Mouse (Mus musculus) yolk sac, embryonic 10.5 days (tissue): ENCODE results near the gene Amt.

Source experiments
- DNase-seq: peaks from one replicate; pipeline ENCODE4 v3.0.0-alpha.2; 2017; ENCODE audit warnings: low spot score

Gene Amt

DNA sequence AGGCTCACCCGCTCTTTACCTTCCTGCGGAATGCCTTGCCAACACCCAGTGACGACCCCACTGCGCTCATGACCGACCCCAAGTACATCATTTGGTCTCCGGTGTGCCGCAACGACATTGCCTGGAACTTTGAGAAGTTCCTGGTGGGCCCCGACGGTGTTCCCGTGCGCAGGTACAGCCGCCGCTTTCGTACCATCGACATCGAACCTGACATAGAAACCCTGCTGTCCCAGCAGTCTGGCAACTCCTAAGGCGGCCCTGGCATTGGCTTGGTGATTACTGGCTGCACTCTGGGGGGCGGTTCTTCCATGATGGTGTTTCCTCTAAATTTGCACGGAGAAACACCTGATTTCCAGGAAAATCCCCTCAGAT lies 43.2 kb downstream of the Amt start:
- no peak for DNase-seq

DNA sequence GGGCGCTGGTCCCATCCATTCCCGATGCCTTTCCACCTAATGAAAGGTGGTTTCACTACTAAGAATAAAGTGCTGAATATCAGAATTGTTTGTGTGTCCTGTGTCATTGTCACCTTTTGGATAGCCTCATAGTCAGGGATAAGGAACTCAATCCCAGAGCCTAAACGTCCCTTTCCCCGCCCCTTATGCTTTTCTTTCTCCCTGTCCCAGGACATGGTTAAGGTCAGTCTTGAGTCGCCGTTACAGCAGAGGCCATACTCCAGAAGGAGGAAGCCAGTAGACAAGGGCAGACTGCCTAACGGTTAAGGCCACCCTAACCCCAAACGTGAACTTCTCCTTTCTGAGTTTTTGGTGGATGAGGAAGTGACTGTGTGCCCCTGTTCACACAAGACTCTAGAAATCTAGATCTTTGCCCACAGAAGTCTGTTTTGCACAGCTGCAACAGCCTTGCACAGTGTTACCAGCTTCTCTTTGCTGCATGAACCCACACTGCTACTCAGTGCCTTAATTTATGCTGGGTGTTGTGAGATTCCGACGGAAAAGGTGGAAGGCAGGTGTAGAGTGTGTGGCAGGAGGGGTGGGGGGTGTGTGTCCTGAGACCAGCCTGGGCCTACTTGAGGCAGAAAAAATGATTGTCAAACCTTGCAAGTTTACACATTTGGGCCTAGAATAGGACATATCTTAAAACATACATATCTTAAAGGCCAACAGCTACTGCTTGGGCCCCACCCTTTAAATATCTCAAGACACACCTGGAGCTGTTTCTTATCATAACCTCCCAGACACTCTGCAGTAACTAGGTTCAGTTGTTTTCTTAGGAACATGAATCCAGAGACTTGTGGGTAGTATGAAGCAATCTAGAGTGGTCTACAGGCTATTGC lies 43.8 kb downstream of the Amt start:
- DNase-seq, result peak; percentile 36

DNA sequence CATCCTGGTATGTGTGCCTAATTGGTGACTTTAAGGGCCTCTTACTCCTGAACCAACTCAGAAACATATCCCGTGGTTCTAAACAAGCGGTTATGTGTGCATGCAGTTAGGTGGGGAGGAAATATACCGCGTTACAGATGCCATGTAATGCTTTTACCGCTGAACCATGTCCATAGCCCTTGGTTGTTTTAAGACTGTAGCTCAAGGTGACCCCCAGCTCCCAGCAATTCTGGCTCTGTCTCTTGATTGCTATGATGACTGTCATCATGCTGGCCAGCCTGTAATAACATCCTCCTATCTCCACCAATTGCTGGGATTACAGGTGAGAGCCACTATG lies 44.5 kb downstream of the Amt start:
- DNase-seq, result no peak

DNA sequence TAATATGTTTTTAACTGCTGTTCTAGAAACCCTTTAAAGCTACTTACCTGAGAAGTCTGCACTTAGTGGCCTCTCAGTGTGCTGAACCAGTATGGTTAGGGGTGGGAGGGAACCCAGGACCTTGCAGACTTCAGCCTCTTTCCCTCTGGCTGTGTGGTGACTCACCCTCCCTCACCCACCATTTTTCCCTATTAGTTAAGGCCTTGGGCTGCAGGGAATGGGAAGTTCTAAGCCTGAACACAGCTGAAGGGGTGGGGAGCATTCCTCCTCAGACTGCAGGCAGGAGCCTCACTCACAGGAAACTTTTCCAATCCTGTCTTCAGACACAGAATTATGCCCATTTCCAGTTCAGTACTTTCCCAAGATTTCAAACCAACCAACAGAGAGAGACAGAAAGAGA lies 45.1 kb downstream of the Amt start:
- DNase-seq, result peak; percentile 43

DNA sequence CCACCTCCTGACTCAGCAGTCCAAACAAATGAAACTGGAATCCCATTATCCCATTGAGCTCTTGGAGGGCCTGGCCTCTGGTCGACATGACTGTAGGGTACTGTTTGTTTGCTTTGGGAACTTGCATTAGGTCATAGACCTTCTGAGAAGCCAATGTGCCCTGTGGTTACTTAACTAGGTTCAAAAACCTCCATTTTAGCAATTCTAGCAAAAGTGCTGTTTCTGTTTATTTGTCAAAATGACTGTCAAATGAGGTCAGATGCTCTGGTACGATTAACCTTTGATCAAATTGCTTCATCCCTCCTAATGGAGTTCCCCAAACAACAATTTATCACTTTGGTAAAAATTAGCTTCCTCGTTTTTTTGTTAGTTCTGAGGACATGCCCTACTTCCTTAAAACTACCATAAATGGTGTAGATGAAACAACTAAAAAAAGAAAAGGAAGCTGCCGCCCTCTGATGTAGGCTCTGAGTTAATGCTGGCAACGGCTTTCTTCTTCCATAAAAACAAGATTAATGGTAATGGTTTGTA lies 45.7 kb downstream of the Amt start:
- peak; percentile 70 for DNase-seq

DNA sequence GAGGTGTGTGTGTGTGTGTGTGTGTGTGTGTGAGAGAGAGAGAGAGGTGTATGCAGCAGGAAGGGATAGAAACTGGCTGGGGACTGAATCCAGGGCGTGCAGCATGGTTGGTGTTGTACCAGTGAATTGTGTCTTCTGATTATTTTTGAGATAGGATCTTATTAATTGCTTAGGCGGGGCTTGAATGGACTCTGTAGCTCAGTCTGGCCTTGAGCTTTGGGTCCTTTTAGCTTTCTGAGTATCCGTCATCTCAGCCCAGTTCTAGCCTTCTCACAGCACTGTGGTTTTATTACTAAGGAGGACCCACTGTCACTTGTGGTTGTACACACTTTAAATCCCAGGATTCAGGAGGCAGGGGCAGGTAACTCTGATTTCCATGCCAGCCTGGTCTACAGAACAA lies 46.7 kb downstream of the Amt start:
- no peak for DNase-seq

DNA sequence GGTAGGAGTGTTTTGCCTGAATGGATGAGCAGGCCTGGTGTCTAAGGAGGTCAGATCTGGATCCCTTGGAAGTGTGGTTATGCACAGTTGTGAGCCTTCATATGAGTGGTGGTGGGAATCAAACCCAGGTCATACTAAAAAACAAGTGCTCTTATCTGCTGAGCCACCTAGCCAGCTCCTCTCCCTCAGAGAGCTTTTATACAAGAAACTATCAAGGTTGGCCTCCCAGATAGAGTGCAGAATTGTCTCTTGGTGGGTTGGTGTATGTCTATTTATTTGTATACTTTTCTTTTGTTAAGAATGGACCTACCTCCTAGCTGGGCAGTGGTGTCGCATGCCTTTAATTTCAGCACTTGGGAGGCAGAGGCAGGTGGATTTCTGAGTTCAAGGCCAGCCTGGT lies 47.2 kb downstream of the Amt start:
- DNase-seq, result no peak

DNA sequence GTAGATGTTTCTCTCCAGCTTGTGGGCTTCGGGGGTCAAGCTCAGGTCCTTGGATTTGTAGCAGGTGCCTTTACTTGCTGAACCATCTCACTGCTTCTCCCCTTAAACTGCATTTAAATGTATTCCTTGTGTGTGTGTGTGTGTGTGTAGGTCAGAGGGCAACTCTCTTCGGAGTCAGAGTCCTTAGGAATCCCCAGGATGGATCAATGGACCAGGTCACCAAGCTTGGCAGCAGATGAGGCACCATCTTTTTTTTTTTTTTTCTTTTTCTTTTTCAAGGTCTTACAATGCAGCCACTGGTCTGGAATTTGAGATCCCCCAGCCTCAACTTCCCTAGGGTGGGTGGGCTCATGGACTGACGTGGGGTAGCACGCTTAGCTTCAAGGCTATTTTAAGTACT lies 47.8 kb downstream of the Amt start:
- DNase-seq, result no peak

DNA sequence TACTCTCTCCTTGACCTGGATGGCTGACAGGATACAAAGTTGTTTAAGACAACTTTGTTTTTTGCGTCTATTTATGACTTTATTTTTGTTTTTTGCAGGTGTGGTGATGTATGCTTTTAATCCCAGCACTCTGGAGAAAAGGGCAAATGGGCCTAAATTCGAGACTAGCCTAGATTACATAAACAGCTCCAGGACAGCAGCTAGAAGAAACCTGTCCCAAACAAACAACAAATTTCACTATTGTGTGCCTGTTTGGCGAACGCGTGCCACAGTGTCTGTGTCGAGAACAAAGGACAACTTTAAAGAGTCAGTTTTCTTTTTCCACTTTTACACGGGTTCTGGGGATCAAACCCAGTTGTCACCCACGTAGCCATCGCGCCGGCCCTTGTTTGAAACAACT lies 50.4 kb downstream of the Amt start:
- no peak for DNase-seq

DNA sequence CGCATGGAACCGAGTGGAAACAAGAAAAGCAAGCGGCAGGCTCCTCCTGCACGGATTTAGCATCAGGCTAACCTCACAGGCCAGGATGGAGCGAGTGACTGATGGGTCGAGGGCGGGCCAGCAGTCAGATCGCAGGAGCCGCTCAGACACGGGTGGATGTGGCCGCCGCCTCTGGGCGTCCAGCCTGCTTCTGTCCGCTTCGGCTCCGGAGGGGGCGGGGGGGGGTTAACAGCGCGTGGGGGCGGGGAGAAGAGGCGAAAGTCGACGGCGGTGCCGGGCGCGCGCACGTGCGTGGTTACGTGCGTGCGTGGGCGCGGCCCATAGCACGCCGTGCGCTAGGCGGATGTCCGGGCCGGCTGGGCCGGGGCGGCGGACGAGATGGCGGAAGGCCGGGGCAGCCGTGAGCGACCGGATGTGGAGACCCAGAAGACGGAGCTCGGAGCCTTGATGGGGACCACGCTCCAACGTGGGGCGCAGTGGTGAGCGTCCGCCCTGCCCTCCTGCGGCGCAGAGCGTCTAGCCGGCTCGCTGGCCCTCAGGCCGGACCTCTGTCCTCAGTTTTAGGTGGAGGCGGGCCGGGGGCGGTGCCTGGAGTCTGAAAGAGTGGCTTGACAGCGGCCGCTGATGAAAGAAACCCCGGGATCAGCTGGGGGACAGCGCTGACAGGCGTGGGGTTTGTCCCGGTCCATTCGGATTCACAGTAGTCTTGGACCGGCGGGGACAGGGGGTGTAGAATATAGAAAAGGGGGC lies 51.1 kb downstream of the Amt start, which contains the start of gene Usp4:
TSS of gene Usp4 (plus strand) at position 314 of the 750 bp plus-strand sequence.
- peak; percentile 92 for DNase-seq

DNA sequence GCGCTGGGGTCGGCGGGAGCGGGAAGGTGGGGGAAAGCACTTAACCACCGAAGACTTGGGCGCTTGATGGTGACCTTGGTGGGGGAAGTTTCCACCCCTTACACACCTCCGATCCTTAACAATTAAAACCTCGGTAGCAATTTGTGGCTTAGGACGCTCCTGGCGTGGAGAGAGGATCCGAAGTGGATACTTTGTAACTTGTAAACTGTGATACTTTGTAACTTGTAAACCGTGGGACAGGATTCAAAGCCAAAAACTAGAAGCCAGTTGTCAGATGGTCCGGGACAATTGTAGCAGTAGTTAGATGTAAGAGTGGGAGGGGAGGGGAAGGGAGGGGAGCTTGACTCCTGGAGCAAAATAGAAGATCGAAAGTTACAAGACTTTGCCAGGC lies 51.6 kb downstream of the Amt start:
- DNase-seq, result no peak

DNA sequence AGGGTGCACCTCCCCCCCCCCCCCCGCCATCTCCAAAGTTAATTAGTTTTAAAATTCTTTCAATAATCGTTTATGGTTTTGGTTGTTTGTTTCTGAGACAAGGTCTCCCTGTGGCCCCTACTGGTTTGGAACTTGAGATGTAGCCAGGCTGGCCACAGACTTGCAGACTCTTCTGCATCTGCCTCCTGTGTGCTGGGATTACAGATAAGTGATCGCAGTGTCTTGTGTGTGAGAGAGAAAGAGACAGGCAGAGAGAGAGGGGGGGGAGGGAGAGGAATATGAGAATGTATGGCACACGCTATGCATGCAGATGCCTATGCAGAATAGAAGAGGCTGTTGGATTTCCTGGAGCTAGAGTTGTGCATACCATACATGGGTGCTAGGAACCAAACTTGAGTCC lies 53.1 kb downstream of the Amt start:
- no peak for DNase-seq
